Mouse (Mus musculus) G1E-ER4 (cell line): ENCODE results near the gene Afap1. TPM values are rescaled to one million over a fixed set of nuclear protein-coding genes. Genes with fewer than 3 reads are reported as not detected.

Experiments used
- GATA1 ChIP-seq: IDR thresholded peaks from one replicate; pipeline ENCODE4 v1.8.0; 2012; ENCODE audit warnings: low read length, inconsistent platforms
- polyA plus RNA-seq: library from polyadenylated mRNA; stranded (reverse); fragments of >175 nt; gene quantifications from 2 replicates; pipeline ENCODE4 v1.2.3, GENCODE M21; 2012

The Afap1 gene
- polyA plus RNA-seq, 1 experiment: not detected

- no peak for TF ChIP-seq GATA1
Observed at GRCm38 (mm10) chr5:35973800-35974199, 80.7 kb downstream of the Afap1 start.

- no peak for TF ChIP-seq GATA1
Observed at GRCm38 (mm10) chr5:35974265-35974664, 81.1 kb downstream of the Afap1 start.

DNA sequence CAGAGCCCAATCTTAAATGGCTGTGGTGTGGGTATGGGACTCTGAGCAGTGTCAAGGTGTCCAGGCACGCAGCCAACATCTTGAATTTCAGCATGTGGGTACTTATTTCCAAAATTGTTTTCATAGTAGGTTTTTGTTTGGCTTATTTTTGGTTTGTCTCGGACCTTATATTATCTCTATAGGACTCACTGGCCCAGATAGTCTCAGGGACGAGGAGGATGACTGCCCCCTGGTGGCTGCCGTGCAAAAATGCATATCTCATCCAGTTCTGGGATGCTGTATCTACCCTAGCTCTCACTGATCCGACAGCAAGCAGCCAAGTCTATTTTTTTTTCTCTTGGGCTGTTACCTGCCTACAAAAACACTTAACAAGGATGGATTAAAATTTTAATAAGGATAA lies 82.6 kb downstream of the Afap1 start:
- no peak for TF ChIP-seq GATA1

DNA sequence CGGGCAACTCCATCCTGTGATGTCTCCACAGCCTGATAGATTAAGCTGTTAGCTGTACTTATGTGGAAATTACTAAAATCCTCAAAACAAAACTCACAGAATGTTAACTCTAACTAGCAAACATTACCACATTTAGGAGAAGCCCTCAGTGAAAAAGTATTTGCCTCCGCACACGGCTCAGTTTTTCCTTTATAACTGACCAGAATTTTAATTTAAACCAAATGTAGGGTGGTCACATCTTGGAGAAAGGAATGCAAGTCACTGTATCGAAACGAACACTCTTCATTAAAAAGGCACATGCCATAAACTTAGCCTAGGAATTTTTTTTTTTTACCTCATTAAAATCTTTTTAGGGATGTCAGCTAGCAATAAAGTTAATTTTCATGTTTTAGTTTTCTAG lies 87.4 kb downstream of the Afap1 start:
- TF ChIP-seq GATA1: no peak

- TF ChIP-seq GATA1: no peak
Observed at GRCm38 (mm10) chr5:35981341-35981740, 88.2 kb downstream of the Afap1 start.

DNA sequence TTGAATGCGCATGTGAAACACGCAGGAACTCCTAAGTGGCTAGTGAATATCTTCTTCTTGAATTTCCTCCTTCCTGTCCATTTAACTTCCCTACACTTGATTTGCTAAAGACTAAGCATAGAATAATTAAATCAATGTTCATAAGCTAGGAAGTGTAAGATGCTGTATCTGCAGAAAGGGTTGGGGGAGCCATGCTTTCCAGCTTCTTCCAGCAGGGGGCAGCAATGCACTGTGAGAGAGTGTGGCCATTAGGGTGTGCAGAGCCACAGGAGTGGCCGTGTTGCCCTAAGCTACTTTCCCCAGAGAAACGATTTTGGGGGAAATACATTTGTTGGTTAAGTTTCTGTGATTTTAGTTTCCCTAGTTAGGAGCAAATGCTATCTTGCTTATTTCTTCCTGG lies 88.9 kb downstream of the Afap1 start:
- TF ChIP-seq GATA1: no peak

DNA sequence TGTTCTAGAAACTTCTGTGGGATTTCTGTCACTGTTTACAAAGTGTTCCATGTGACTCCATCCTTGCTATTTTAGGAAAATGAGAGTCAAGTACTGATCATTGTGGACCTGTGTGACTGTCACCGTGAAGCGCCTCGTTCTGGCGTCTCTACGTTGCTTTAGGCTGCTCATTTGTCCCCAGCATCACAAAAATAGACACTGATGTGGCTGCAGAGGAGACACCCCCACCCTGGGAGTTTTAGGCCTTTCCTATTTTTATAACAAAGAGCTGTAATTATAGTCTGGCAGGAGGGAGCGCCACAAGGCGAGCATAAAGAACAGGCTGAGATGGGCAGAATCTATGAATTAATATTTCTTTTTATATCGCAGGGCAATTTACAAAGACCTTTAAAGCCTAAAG lies 92.5 kb downstream of the Afap1 start:
- no peak for TF ChIP-seq GATA1

- TF ChIP-seq GATA1: no peak
Observed at GRCm38 (mm10) chr5:35988085-35988484, 95.0 kb downstream of the Afap1 start.

DNA sequence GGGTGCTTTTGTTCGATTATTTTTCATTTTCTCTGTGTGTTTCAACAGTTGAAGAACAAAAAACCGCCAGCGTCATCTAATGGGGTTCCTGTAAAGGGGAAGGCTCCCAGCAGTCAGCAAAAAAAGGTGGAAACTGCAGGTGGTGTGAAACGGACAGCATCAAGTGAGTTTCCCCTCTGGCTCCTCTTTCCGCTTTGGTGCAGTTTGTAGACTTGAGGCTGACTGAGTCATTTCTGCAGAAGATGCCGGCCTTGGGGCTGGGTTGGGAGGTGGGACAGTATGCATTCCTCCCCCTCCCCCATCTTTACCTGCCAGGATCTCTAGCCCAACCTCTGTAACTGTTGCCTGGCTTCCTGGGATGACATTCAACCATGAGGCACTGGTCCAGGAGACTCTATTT lies 96.4 kb downstream of the Afap1 start:
- no peak for TF ChIP-seq GATA1

- no peak for TF ChIP-seq GATA1
Observed at GRCm38 (mm10) chr5:35989986-35990735, 97.0 kb downstream of the Afap1 start.

GRCm38 (mm10) chr5:36003797-36004196 lies 110.7 kb downstream of the Afap1 start:
- TF ChIP-seq GATA1: no peak

DNA sequence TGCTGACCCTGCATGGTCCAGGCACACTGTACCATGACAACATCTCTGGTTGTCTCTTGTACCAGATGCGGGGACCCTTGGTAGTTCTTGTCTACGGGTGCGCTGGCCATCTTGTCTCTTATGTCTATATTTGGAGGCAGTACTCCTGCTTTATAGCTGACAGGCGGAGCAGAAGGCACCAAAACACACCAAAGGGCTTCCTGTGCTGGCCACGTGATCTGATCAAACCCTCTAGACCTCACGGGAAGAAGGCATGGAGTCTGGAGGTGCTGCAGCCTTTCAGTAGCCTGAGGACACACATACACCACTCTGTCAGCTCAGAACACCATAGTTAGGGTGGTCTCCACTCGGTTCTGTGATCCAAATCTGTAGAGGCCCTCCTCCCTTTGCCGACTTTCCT lies 113.0 kb downstream of the Afap1 start:
- TF ChIP-seq GATA1: no peak

DNA sequence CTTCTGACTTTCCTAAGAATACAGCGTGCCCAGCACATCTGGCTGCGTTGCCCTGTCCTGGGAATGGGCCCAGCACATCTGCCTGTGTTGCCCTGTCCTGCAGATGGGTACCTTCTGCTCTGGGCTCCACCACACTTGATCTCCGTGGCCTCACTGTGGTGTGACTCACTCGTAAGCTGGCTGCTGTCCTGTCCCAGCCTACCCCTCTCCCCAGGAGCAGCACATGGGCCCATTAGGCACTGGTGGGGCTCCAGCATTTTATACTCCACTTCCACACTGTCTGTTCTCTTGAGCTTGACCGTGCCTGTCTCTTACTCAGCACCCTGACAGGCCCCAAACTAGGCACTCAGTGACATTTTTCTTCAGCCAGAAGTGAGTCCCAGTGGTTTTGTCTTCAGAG lies 113.5 kb downstream of the Afap1 start:
- TF ChIP-seq GATA1: no peak

DNA sequence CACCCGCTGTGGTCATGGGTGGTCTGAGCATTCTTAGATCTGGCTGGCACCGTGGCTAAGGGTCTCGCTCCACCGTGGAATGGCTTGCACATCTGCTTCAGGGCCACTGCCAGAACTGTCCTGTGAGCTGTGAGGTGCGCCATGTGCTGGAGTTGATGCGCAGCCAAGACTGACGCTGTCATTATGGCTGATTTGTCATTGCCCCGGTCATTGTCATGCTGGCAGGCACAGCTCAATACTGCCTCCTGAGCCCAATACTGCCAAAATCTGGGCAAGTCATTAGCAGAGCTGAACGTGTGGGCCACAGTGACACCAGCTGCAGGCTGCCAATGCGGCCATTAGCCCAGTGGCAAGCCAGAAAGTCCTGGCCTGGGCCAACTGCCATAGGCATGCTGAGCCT lies 114.5 kb downstream of the Afap1 start:
- no peak for TF ChIP-seq GATA1

- no peak for TF ChIP-seq GATA1
Observed at GRCm38 (mm10) chr5:36009405-36009804, 116.3 kb downstream of the Afap1 start.

DNA sequence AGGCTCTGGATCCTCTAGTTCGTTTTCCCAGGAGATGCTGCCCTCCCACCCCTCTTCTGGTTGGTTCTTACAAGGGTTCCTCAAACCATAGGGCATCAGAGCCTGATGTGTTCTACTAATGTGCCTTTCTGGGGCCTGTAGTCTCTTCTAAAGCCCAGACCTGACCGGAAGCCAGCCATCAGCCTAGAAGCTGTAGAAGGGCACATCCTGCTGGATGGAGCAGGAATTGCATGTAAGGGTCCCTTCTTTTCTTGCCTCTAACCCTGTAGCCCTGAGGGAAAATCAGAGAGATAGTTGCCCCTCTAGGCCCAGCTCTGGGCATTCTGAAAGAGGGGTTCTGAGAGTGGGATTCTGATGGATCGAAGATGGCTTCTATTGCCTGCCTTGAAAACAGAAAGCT lies 125.2 kb downstream of the Afap1 start:
- no peak for TF ChIP-seq GATA1

DNA sequence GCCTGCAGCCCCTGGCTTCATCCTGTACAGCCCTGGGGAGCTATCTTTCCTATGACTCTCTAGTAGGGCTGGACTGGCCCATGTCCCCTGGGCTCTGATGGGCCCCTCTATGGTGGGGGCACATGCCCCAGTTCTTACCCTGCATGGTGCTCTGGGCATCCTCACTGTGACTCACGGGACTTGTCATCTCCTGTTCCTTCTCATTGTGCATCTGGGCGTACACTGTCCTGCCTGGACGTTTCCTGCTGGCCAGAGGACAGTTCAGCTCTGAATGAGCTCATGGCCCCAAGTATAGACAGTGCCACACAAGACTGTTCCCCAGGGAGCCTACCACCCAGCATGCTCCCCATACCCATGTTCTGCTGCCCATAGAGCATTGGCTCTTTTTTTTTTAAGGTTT lies 128.0 kb downstream of the Afap1 start:
- TF ChIP-seq GATA1: no peak

DNA sequence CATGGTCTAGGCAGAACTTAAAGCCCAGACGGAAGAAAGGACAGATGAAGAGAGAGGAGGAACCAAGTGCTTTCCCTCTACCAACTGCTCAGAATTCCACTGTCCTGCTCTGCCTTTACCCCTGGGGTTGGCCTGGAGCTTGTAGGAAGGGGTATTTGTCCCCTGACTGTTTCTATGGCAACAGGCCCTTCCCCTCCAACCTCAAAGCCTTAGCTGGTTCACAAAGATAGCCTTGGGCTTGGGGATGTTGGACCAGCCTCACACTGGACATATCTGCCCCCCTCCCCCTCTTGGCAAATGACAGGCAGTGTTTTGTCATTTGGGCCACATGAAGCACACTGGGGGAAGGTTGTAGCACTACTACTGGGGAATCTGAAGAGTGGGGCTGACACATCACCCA lies 129.2 kb downstream of the Afap1 start:
- TF ChIP-seq GATA1: no peak
